Mouse (Mus musculus) thymus, postnatal 14 days (tissue): ENCODE data around the gene Eif2b2.

Experiments used
- DNase-seq: peaks from one replicate; pipeline ENCODE4 v3.0.0; 2021

Eif2b2 gene

DNA sequence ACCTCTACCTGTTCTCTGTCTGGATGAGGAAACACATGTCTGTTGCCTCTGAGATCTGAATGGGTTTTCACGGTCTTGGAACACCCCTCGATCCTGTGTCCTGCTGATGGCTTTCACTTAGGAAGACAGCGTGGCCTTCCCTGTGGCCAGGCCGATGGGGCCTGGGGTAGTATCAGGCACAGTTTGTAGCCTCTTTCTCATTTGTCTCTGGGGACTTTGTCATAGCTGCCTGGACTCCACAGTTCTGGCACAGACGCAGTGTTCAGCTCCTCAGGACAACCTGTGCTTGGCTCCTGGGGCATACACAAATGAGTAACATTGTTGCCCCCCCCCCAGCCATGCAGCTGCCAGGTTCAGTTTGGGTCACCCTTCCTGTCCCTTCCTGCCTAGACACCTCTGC, 24.2 kb upstream of the Eif2b2 start:
- no peak for DNase-seq

- no peak for DNase-seq
These were observed 23.1 kb upstream of the Eif2b2 start for GRCm38 (mm10) chr12:85196191-85196590.

GRCm38 (mm10) chr12:85197371-85197770, 21.9 kb upstream of the Eif2b2 start:
- no peak for DNase-seq

DNA sequence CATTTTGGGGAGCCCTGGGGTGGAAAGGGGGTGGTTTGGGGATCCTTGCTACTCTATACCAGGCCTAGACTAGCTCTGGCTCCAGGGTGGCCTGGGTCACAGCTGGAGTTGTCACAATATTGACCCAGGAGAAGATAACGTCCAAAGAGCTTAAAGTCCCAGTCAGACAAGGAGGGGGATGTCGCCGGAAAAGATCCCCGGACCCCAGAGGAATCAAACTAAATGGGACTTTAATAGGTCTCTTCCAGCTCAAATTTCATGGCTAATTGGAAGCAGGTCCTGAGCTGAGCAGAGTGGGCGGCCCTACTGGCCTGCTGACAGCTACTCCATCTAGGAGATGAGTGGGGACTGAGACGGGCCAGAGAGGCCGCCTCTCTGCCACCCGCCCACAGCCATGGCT, 21.3 kb upstream of the Eif2b2 start:
- DNase-seq = no peak

- DNase-seq = no peak
These were observed 19.3 kb upstream of the Eif2b2 start for GRCm38 (mm10) chr12:85199954-85200353.

GRCm38 (mm10) chr12:85200929-85201829, 18.1 kb upstream of the Eif2b2 start:
- peak; percentile 6 for DNase-seq

DNA sequence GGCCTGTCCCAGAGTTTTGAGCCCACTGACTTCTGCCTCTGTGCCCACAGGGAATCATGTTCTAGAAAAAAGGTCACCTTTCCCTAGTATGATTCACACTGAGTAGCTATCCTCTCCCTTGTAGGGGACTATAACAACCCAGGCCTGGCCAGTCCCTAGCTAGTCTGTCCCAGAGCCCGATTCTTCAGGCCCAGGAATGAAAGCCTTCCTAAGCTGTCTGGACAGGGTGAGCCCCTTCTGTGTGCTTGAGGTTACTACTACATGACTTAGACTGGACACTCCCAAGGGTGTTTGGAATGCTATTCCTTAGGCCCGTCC, 17.5 kb upstream of the Eif2b2 start:
- DNase-seq = no peak

GRCm38 (mm10) chr12:85202191-85202590, 17.1 kb upstream of the Eif2b2 start:
- DNase-seq = no peak

DNA sequence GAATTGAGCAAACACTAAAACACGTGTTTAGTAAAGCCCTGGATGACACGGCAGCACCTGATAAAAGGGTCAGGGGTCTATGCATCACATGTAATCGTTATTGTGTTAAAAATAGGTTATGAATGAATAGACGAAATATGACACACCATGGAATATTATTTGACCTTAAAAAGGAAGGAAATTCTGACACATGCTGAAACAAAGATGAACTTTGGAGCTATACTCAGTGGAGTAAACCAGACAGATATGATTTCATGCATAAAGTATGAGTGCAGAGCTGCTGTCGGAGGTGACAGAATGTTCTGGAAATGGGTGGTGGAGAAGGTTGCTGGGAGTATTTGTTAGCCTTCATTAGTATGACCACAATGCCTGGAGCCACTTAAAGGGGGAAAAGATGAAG, 15.6 kb upstream of the Eif2b2 start:
- DNase-seq = no peak

DNA sequence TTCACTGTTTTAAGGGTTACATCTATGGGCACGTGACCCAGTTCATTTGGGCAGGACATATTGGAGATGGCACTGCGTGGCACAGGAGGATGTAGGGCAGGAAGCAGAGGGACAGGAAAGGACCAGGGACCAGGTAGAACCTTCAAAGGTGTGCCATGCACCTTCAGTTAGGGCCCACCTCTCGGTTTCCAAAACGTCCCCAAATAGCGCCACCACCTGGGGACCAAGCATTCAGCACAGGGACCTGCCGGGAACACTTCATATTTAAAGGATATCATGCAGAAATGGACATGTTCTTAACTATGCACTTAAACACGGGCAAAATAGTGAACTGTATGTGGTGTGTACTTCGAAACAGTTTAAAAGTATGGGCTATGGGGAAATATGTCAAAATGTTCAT, 15.2 kb upstream of the Eif2b2 start:
- DNase-seq = no peak

DNA sequence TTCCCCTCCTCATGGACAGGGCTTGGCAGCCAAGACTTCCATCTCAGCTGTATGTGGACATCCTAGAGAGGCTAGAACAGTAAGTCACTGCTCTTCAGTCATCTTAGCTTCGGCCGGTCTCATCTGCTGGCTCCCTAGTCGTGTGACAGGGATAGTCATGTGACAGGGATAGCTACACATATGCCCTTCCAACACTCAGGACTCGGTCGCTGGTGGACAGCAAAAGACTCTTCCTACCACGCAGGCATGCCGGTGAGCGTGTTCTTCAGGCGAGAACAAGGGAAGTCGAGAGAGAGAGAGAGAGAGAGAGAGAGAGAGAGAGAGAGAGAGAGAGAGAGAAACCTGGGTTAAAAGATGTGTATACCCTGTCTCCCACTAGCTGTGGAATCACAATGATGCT, 13.9 kb upstream of the Eif2b2 start:
- DNase-seq = no peak

DNA sequence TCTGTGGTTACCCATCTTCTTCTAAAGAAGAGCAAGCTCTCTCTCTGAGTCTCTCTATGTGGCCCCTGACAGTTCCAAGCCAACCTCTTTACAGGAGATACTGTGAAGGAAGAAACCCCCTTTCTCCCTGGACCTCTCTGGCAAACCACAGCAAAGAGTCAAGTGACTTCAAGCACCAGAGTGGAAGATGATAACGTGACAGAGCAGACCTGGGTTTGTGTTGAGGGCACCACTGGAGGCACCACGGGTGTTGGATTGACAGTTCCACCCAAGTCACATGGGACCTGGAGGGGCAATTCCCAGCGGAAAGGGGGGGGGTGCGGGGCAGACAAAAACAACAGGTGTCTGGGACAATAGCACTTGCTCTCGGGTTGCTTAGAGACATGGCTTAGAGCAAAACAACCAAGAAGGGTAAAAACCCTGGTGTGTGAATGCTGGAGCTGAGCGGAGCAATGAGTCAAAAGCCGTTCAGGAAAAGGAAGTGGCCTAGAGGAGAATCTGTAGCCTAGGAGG, 10.5 kb upstream of the Eif2b2 start:
- no peak for DNase-seq

DNA sequence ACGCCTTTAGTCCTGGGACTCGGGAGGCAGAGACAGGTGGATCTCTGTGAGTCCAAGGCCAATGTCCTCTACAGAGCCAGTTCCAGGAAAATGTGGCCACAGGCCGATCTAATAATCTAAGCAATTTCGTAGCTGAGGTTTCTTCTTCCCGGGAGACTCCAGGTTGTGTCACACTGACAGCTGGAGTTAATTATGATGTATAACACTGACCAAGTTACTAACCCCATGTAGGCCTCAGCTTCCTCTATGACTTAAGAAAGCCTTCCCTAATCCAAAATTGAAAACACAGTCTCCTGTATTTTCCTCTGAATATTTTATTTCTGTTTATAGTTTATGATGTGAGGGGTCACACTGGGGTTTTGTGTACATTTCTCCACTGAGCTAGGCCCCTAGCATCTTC, 4.2 kb upstream of the Eif2b2 start:
- no peak for DNase-seq

DNA sequence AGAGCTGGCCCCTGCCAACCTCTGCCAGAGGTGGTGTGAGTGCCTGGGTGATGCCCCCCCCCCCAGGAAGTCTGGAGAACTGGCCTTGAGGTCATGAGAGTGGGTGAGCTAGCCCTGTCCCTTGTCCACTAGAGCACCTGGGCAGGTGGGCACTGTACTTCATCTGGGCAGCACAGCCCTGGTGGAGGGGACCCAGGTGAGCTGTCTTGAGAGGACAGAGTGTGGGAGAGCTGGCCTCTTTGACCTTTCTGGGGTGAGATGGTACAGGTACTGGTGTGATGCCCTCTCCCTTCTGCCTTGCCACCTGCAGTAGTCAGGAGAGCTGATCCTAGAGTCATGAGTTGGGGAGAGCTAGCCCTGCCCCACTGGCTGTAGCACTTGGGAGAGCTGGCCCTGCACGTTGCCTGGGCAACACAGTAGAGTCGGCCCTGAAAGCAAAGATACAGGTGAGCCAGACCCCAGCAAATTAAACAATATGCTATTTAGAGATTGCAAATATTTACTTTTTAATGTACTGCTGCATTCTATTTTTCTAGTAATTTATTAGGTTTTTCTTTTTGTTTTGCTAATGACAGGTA, 1.5 kb upstream of the Eif2b2 start:
- no peak for DNase-seq

- DNase-seq = peak; percentile 53
These were observed 617 bp downstream of the Eif2b2 start for GRCm38 (mm10) chr12:85219905-85220290.

GRCm38 (mm10) chr12:85227227-85227626, 7.9 kb downstream of the Eif2b2 start:
- no peak for DNase-seq

- DNase-seq = no peak
These were observed 8.8 kb downstream of the Eif2b2 start for GRCm38 (mm10) chr12:85227876-85228599.

DNA sequence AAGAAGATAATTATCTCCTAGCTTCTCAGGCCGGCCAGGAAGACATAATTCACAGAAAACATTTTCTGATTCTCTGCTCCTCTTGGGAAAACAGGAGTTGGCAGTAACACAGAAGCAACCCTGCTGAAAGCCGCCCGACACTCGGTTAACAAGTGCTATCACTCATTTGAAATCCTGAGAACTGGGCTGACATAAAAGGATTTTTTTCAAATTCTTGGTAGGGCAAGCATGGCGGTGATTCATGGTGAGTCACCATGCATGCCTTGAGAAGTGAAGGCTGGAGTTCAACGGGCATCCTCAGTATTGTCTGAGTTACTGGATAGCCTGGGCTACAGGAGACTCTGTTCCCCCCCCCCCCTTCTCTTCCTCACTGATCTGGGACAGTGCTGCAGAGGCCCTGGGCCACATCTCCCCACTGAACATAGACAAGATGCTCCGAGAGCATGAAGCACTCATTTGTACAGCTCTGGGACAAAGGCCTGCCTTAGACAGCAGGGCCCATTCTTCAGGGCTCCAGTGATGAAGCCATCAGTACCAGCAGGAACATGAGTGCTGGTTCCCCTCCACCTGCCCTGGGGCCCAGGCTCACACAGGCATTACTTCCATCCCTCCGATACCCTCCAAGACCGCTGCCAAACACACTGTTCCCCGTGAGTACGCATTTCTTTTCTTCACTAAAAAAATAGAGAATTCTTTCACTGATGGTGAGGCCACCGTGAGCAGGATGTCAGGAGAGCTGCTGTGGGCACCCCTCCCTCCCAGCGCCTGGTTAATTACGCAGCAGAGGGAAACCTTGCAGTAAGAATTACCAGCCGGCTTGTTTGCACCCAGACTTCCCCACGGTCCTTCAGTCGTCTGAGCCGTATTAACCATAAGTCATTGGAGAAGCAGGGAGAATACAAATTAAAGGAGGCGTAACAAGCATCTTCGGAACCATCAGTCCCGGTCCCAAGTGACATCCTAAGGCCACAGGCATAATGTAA, 14.4 kb downstream of the Eif2b2 start:
- no peak for DNase-seq

DNA sequence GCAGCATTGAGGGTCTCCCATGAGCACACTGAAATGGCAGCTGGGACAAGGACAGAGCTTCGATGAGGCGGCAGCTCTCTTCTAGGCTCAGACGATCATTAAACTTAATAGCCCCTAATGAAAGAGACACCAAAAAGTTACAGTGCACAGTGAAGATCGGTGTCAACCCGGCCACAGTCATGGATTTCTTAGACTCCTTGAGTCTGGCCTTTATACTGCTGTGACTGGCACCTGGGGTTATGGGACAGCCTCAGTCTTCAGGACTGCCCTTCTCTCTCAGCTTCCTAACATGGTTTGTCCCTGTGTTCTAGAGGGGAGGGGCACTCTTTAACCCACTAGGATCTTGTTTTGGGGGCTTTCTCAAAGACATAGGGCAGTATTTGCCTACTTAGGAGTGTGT, 18.3 kb downstream of the Eif2b2 start:
- DNase-seq = no peak

DNA sequence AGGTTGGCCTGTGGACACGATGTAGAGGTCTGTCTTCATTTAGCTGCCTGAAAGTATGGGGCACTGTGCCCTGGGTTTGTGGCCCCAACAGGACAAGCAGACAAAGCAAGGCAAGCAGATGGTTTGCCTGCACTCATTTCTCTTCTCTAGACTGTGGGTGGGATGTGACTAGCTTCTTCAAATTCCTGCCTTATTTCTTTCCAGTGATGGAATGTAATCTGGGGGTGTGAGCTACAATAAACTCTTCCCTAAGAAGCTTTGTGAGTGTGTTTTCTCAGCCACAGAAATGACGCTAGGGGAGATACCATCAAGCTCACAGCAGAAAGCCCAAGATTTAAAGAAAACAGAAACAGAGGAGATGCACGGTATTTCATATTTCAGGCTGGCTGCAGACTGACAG, 32.8 kb downstream of the Eif2b2 start:
- no peak for DNase-seq

DNA sequence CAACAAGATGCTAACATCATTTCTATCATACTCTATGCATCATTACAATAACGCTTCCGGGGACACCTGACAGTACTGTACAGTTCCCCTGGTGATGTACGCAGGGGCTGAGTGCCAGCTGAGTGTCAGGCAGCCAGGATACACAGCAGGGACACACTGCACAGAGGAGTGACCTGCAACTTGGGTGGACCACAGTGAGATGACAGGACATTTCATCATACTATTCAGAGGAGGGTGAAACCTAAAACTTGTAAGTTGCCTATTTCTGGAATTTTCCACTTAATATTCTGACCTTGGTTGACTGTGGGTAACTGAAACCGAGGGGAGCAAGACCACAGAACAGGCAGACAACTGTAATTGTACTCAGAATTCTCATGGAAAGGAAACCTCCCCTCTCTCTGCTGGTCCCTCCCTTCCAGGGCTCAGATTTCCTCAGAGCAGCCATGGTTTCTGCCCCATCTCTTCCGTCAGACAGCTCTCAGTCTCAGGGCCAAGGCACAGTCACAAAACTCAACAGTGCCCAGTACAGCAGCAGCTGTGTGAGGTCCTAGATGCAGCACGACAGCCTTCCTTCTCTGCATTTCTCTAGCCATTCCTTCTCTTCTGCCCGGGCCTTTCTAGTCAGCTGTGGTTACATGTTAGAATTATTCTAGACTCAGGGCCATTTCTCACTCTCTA, 36.9 kb downstream of the Eif2b2 start:
- no peak for DNase-seq

- DNase-seq = peak; percentile 32
These were observed 37.8 kb downstream of the Eif2b2 start for GRCm38 (mm10) chr12:85257008-85257639.
